Mouse (Mus musculus): ENCODE data around the gene Zzz3. TPM values are rescaled to one million over a fixed set of nuclear protein-coding genes. Genes with fewer than 3 reads are reported as not detected.

Gene Zzz3
- polyA plus RNA-seq, 1 experiment from 2014 or later: 41.1 TPM

DNA sequence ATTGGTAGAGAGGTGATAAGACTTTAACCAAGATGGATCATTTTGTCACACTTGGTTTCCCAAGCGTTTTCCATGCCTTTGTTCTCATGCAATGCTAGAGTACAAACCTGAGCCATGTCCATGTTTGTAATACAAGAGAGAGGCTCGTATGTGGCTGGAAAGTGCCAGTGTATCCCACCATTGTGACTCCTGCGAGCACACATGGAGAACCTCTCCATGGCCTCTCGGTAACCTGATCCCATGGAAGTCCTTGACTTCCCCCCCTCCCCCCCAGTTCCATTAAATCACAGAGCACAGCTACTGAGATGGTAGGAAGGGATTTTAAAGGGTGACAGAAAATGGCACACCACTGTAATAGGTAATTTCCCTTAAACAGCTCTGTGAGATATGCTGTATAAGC lies 65.5 kb downstream of the Zzz3 start:
- WGBS: 54% methylated on average over 4 of the region's 4 CpGs
- H3K27ac ChIP-seq: no peak overlapping the region

DNA sequence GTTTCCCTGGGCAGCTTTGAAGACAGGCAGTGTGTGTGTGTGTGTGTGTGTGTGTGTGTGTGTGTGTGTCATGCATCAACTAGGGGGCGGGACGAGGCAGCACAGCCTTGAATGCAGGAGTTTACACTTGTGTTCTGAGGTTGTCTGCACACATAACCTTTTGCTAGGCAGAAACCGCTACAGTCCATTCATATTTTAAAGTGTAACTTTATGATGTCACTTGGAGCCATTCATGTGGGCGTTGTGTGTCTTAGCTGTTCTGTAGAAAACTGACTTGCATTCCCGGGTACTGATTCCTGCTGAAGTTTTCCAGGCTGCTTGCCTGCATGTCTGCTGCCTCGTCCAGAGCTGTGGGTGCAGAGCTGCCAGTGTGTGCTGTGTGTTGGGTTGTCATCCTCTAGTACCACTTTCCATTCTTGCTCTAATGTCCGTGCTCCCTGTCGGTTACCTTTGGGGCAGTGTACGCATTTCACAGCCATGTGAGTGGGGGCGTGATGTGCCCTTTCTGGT lies 66.8 kb downstream of the Zzz3 start:
- Histone ChIP-seq H3K27ac (no peak overlapping the region), H3K27me3 (ENCODE audit: insufficient read depth, poor library complexity, severe bottlenecking) (no peaks in the 10 kb centered on the region), H3K4me3 (no peak overlapping the region), H3K9me3 (no peaks in the 10 kb centered on the region), H3K36me3 (peaks cover 44% of the 10 kb centered on the region), H3K4me1 (peaks cover 28% of the 10 kb centered on the region)
- WGBS: 91% methylated on average over 10 of the region's 10 CpGs
- no peak for DNase-seq (ENCODE audit: low spot score)

More for the DNA sequence above, 65.5 kb downstream of the Zzz3 start:
- Histone ChIP-seq H3K4me1 (peaks cover 18% of the 10 kb centered on the region; the same call in 1 of the 2 replicates), H3K9me3 (no peaks in the 10 kb centered on the region), H3K4me3 (no peak overlapping the region), H3K27me3 (ENCODE audit: insufficient read depth, poor library complexity, severe bottlenecking) (no peaks in the 10 kb centered on the region), H3K36me3 (peaks cover 56% of the 10 kb centered on the region)
- no peak for DNase-seq (ENCODE audit: low spot score)

DNA sequence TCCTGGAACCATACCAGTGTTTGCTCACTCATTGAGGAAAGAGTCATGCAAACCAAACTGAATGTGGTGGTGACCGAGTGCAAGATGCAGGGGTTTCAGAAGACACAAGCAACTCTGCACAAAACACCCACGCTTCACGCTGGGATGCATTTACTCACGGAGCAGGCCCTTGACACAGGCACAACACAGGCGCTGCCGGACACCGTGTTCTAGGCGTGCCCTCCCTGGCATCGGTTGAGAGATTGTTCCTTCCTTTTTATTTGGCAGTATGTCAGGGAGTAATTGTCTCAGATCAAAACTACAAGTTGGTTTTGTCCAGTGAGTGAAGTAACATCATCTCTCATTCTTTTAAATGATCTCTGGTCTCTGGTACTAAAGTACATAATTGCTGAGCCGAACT lies 67.6 kb downstream of the Zzz3 start:
- Histone ChIP-seq H3K27me3 (ENCODE audit: insufficient read depth, poor library complexity, severe bottlenecking) (no peaks in the 10 kb centered on the region), H3K27ac (no peak overlapping the region), H3K4me1 (peaks cover 33% of the 10 kb centered on the region), H3K36me3 (peaks cover 35% of the 10 kb centered on the region), H3K9me3 (no peaks in the 10 kb centered on the region), H3K4me3 (no peak overlapping the region)
- DNase-seq (ENCODE audit: low spot score): no peak
- WGBS: 94% methylated on average over 10 of the region's 10 CpGs

DNA sequence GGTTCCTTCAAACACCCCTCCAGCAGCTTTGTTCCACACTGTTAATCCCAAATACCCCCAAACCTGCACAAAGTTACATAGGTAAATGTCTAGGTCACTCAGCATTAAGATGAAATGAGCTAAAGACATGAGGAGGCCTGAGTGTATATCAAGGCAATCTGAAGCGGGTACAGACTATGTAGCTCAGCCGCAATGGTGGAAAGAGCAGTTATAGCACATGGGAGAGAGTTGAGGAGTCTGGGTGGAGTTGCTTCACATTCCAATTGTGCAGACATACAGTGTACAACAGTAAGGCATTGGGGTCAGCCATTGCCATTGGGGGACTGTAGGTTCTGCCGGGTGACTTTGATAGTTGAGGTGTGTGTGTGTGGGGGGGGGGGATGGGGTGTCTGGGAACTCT lies 69.2 kb downstream of the Zzz3 start:
- H3K36me3 ChIP-seq: peaks cover 24% of the 10 kb centered on the region
- H3K4me3 ChIP-seq: no peak overlapping the region
- 98% methylated on average over 3 of the region's 3 CpGs for WGBS
- H3K27me3 ChIP-seq (ENCODE audit: insufficient read depth, poor library complexity, severe bottlenecking): no peaks in the 10 kb centered on the region
- DNase-seq (ENCODE audit: low spot score): peak; percentile 63
- no peaks in the 10 kb centered on the region for H3K9me3 ChIP-seq
- H3K27ac ChIP-seq: no peak overlapping the region
- H3K4me1 ChIP-seq: peaks cover 39% of the 10 kb centered on the region

DNA sequence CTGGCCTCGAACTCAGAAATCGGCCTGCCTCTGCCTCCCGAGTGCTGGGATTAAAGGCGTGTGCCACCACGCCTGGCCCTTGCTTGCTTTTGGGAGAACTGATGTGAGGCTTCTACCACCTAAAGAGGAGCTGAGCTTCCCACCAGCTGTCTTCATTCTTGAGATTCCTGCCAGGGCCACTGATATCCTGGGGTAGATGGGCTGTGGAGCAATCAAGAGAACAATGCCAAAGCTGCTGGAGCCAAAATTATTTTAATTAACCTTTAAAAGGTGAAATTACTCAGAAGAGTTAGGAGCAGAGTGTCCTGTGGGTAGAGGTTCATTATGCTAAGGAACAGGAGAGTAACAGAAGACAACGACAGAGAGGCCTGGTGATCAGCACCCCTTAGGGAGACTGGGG lies 70.1 kb downstream of the Zzz3 start:
- 76% methylated on average over 5 of the region's 6 CpGs for WGBS
- Histone ChIP-seq H3K36me3 (peaks cover 20% of the 10 kb centered on the region), H3K9me3 (no peaks in the 10 kb centered on the region), H3K4me1 (peaks cover 40% of the 10 kb centered on the region), H3K27me3 (ENCODE audit: insufficient read depth, poor library complexity, severe bottlenecking) (no peaks in the 10 kb centered on the region), H3K27ac (no peak overlapping the region), H3K4me3 (no peak overlapping the region)
- DNase-seq (ENCODE audit: low spot score): no peak

DNA sequence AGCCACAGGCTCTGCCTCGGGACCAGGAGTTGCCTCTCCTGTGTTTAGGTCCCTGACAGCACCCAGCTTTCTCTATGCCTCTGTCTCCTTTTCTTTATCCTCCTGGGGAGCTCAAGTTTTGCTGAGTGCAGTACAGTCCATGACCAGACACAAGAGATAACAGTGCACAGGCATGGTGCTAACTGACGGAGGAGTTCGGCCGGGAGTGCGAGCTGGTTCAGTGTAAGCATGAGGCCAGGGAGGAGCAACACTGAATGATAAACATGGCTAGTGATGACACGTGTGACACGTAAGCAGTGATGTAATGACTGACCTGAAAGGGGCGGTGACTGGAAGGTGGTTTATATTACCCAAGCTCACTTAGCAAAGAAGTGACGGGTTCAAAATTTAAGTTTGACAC lies 71.6 kb downstream of the Zzz3 start:
- Histone ChIP-seq H3K27me3 (ENCODE audit: insufficient read depth, poor library complexity, severe bottlenecking) (no peaks in the 10 kb centered on the region), H3K27ac (no peak overlapping the region; the same call in 1 of the 2 replicates), H3K36me3 (peaks cover 11% of the 10 kb centered on the region), H3K4me1 (peaks cover 30% of the 10 kb centered on the region), H3K4me3 (no peak overlapping the region), H3K9me3 (no peaks in the 10 kb centered on the region)
- DNase-seq (ENCODE audit: low spot score): no peak
- 69% methylated on average over 9 of the region's 9 CpGs for WGBS

DNA sequence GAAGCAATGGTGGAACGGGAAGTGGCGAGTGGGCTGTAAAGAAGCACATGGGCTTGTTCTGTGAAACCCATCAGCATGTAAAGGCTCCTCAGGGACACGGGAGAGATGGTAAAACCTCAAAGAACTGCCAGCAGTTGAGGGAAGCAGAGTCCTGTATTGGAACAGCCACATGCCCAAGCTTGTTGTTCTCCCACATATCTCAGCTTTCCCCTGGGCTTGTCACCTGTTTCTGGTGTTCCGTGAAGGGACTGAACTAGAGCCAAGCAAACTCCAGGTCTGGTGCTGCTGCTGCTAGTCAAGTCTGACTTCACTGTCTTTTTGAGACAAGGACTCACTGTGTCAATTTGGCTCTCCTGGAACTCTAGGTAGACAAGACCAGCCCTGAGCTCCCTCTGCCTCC lies 72.0 kb downstream of the Zzz3 start:
- Histone ChIP-seq H3K27ac (no peak overlapping the region), H3K4me1 (peaks cover 30% of the 10 kb centered on the region), H3K4me3 (no peak overlapping the region), H3K27me3 (ENCODE audit: insufficient read depth, poor library complexity, severe bottlenecking) (no peaks in the 10 kb centered on the region), H3K36me3 (peaks cover 9% of the 10 kb centered on the region; the same call in 1 of the 2 replicates), H3K9me3 (no peaks in the 10 kb centered on the region)
- WGBS: 77% methylated on average over 4 of the region's 4 CpGs
- DNase-seq (ENCODE audit: low spot score): no peak

DNA sequence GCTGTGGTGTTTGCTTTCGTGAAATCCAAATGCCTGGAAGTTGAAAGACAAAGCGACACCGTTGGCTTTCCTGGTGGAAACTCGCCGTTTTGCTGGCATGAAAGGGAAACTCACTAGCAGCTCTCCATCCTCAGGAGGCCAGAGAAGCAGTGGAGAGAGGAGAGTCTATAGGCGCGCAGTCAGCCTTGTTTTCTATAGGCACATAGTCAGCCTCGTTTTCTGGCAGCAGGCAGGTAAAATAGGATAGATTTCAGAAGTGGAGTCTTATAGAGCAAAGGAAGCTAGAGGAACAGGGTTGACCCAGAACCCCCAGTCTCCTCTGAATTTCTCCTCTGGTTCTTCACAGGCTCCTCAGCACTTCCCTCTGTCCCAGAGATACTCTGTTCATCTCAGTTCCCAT lies 72.8 kb downstream of the Zzz3 start:
- Histone ChIP-seq H3K4me1 (peaks cover 30% of the 10 kb centered on the region), H3K27me3 (ENCODE audit: insufficient read depth, poor library complexity, severe bottlenecking) (no peaks in the 10 kb centered on the region), H3K9me3 (no peaks in the 10 kb centered on the region), H3K27ac (no peak overlapping the region), H3K36me3 (peaks cover 5% of the 10 kb centered on the region; the same call in 1 of the 2 replicates), H3K4me3 (no peak overlapping the region)
- peak; percentile 13 for DNase-seq (ENCODE audit: low spot score)
- WGBS: 84% methylated on average over 8 of the region's 8 CpGs

DNA sequence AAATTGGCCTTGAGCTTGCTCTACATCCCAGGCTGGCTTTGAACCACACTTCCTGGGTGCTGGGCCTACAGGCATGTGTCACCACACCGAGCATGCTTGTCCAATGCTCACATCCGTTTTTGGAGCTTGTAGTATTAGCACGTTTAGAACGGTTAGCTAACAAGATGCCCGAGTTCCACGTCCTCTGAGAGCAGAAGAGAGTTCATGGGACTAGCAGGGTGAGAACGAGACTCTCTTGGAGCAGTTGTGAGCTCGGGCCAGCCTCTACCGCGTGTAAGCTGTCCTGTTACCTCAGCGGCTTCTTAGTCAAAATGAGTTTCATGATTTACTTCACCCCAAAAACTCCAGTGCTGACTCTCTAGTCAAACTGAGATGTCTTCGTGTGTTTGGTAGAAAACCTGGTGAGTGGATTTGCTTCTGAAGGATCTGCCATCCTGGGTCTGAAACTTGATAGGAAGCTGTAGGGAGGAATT lies 73.3 kb downstream of the Zzz3 start:
- Histone ChIP-seq H3K27ac (no peak overlapping the region), H3K4me3 (no peak overlapping the region), H3K27me3 (ENCODE audit: insufficient read depth, poor library complexity, severe bottlenecking) (no peaks in the 10 kb centered on the region), H3K36me3 (no peaks in the 10 kb centered on the region), H3K9me3 (no peaks in the 10 kb centered on the region), H3K4me1 (peaks cover 30% of the 10 kb centered on the region)
- WGBS: 87% methylated on average over 12 of the region's 12 CpGs
- DNase-seq (ENCODE audit: low spot score): peak; percentile 42

DNA sequence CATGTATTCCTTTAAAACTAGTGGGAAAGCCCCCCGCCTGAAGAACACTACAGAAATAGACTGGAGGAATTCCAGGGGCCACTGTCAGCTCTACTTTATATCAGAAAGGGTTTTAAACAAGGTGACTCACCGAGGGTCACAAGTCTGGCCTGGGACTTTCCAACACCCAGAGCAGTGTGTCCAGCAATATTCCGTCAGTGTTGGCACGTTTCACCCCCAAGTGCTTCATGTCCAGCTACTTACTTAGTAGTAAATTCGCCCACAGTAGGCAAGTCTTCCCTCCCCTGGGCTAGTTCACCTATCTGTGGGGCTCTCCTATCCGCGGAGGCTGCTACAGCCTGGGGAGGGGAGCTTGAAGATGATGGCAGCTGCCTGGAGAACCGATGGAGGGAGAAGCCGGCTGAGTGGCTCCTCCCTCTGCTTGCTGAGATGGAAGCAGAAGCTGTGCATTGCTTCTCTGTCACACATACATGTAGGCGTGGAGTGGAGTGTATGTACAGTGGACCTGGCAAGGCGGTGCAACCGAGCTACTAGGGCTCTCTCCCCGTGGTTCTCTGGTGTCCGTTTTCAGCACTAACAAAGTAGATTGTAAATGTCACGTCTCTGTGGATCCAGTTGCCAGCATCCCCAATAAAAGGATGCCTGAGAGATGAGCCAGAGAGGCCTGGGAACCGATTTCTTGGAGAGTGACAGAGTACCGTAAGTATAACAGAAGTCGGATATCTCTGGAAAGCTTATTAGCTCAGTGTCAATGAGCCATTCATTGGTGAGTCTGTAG lies 74.3 kb downstream of the Zzz3 start:
- H3K36me3 ChIP-seq: no peaks in the 10 kb centered on the region
- no peaks in the 10 kb centered on the region for H3K9me3 ChIP-seq
- peaks cover 35% of the 10 kb centered on the region for H3K4me1 ChIP-seq
- peak overlapping the region; percentile 22; the same call in 1 of the 2 replicates for H3K4me3 ChIP-seq
- no peaks in the 10 kb centered on the region for H3K27me3 ChIP-seq (ENCODE audit: insufficient read depth, poor library complexity, severe bottlenecking)
- peak; percentile 72 for DNase-seq (ENCODE audit: low spot score)
- 63% methylated on average over 18 of the region's 18 CpGs for WGBS
- H3K27ac ChIP-seq: peak overlapping the region; percentile 29; the same call in 1 of the 2 replicates

DNA sequence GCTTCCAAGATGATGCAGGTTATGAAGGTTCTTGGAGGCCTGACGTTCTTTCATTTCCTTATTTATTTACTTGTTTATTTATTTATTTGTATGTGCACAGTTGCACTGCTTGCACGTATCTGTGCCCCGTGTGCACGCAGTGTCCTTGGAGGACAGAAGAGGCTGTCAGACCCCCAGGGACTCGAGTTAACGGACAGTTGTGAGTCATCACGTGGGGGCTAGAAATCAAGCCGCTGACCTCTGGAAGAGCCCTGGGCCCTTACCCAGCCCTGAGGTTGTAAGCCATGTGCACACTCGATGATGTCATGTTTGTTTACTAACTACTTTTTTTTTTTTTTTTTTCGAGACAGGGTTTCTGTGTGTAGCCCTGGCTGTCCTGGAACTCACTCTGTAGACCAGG lies 75.1 kb downstream of the Zzz3 start:
- H3K4me1 ChIP-seq: peaks cover 38% of the 10 kb centered on the region
- H3K27ac ChIP-seq: no peak overlapping the region
- H3K9me3 ChIP-seq: no peaks in the 10 kb centered on the region
- 86% methylated on average over 10 of the region's 10 CpGs for WGBS
- peak; percentile 51 for DNase-seq (ENCODE audit: low spot score)
- no peak overlapping the region for H3K4me3 ChIP-seq
- H3K27me3 ChIP-seq (ENCODE audit: insufficient read depth, poor library complexity, severe bottlenecking): no peaks in the 10 kb centered on the region
- H3K36me3 ChIP-seq: no peaks in the 10 kb centered on the region

DNA sequence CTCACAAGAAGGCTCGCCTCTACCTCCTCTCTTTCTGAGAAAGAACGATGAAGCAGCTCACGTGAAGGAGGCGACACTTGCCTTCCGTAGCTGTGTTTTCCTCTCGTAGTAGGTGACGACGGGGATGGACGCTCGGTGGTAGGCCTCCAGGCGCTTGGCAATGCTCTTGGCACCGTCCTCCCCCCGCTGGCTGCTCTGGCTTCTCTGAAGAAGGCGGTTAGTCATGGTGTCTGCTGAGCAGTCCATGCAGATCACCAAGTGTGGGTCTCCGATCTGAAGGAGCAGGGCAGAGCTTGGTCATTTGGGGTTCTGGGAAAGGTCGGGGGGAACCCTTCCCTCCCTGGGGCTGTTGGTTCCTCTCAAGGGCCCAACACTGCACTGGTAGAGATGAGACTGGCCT lies 77.4 kb downstream of the Zzz3 start:
- Histone ChIP-seq H3K27ac (no peak overlapping the region), H3K27me3 (ENCODE audit: insufficient read depth, poor library complexity, severe bottlenecking) (no peaks in the 10 kb centered on the region), H3K36me3 (no peaks in the 10 kb centered on the region), H3K4me3 (no peak overlapping the region), H3K4me1 (peaks cover 23% of the 10 kb centered on the region), H3K9me3 (no peaks in the 10 kb centered on the region)
- peak; percentile 68 for DNase-seq (ENCODE audit: low spot score)
- WGBS: 81% methylated on average over 16 of the region's 16 CpGs

DNA sequence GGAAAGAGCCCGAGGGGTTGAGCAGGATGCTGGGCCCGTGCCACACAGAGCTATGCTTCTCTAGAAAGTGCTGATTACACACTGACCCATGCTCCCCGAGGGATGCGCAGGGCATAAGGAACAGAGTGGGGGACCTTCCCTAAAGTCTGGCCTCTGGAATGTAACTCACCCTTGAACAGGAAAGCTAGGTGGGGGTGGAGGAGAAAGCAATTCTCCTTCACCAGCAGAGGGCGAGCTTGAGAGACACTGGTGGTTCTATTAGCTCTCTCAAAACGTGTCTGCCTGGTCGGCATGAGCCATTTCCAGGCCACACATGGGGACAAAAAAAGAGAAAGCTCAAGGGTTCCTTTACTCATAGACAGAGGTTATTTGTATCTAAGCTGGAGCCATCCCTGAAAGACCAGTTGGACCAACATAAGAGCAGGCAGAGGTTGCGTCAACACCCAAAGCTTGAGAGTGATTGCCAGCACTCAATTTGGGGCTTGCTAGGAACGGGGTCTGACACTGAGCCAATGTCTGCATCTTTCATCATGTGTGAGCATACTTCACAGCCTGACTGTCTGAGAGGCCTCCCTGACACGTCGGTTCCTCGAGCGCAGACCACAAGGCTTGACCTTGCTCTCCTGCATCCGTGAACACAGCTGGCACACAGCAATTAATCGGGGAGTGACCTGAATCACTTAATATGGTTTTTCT lies 79.5 kb downstream of the Zzz3 start:
- WGBS: 55% methylated on average over 15 of the region's 15 CpGs
- Histone ChIP-seq H3K27ac (no peak overlapping the region; the same call in 1 of the 2 replicates), H3K9me3 (no peaks in the 10 kb centered on the region), H3K4me1 (peaks cover 28% of the 10 kb centered on the region), H3K4me3 (no peak overlapping the region), H3K27me3 (ENCODE audit: insufficient read depth, poor library complexity, severe bottlenecking) (no peaks in the 10 kb centered on the region), H3K36me3 (no peaks in the 10 kb centered on the region)
- DNase-seq (ENCODE audit: low spot score): peak; percentile 76

Measured in heart, embryonic 10.5 days (tissue).